Mouse (Mus musculus) myocyte (in vitro differentiated cells): ENCODE measurements around the gene Car5a.

ENCODE experiments used
- MAX ChIP-seq: IDR thresholded peaks from one replicate; pipeline ENCODE4 v1.6.1; 2011; ENCODE audit warnings: low read depth, mild to moderate bottlenecking, control low read depth
- MYOD1 ChIP-seq, 3 experiments: IDR thresholded peaks; one replicate each; pipeline ENCODE4 v1.6.1; 2011; ENCODE audit warnings: control low read depth in 2 of 3, low read depth in 2 of 3, mild to moderate bottlenecking in 2 of 3, moderate library complexity in 1 of 3; ENCODE audit not compliant: insufficient read length in 2 of 3, control insufficient read depth in 1 of 3

- TF ChIP-seq MYOD1 (IDR thresholded peaks at IDR 0.05; ENCODE audit: control insufficient read depth in 1 of 3, insufficient read length in 2 of 3, low read depth in 2 of 3) (no peak), MAX (no peak)
Observed at GRCm38 (mm10) chr8:121958395-121958794, 13.7 kb upstream of the Car5a start.
